Mouse (Mus musculus): ENCODE measurements around the gene Nubpl.

DNA sequence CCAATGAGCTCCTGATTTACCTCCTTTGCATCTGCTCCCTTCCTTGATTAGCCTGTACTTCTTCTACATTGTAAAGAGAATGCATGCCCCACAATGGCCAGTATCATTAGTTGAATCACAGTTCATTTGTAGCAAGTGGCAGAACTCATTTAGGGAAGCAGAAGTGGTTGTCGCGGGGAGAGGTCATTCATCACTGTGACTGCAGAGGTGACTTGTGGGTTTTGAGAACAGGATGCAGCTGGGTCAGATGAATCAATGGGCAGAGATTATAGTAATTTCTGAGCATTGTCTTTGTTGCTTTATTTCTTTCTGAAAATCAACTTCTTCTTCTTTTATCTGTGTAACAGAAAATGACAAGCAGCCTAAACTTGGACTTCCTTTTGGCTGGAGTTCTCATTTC, 48.2 kb upstream of the Nubpl start:
- TF ChIP-seq CTCF (IDR thresholded peaks at IDR 0.05; ENCODE audit: insufficient read depth, low read length) (no peak), POLR2A (IDR thresholded peaks at IDR 0.05; ENCODE audit: borderline replicate concordance, extremely low read depth, low read depth, low read length) (no peak)

Measured in lung, adult 2 months (tissue).